Mouse (Mus musculus): Measurements from ENCODE around the gene Ensa. TPM values are rescaled to one million over a fixed set of nuclear protein-coding genes. Genes with fewer than 3 reads are reported as not detected.

Ensa gene
- polyA plus RNA-seq, 1 experiment from 2014 or later: 61.6 TPM

GRCm38 (mm10) chr3:95635636-95636035 lies 10.8 kb downstream of the Ensa start:
- H3K9ac ChIP-seq (ENCODE audit: low read length): no peak overlapping the region
- no peaks in the 10 kb centered on the region for H3K9me3 ChIP-seq (ENCODE audit: control insufficient read depth, low read length)
- no peak for ATAC-seq (ENCODE audit: low read depth)
- no peaks in the 10 kb centered on the region for H3K4me1 ChIP-seq (replicated peaks; ENCODE audit: control insufficient read depth, insufficient read depth, low read length)
- H3K4me2 ChIP-seq (ENCODE audit: low read depth, low read length): no peak overlapping the region
- no peak overlapping the region for H3K27ac ChIP-seq (ENCODE audit: low read length)
- peaks cover 23% of the 10 kb centered on the region for H3K36me3 ChIP-seq (ENCODE audit: control insufficient read depth, insufficient read depth, low read length)
- no peak overlapping the region for H3K4me3 ChIP-seq (ENCODE audit: low read length)
- 67% methylated on average over 4 of the region's 4 CpGs for WGBS
- no peaks in the 10 kb centered on the region for H3K27me3 ChIP-seq (ENCODE audit: control insufficient read depth, insufficient read depth, low read depth, low read length)

- peaks cover 19% of the 10 kb centered on the region for H3K36me3 ChIP-seq (ENCODE audit: control insufficient read depth, insufficient read depth, low read length)
These were observed 11.3 kb downstream of the Ensa start for GRCm38 (mm10) chr3:95636072-95636471.

GRCm38 (mm10) chr3:95639694-95640093 lies 14.9 kb downstream of the Ensa start:
- no peak overlapping the region for H3K9ac ChIP-seq (ENCODE audit: low read length)
- ATAC-seq (ENCODE audit: low read depth): no peak
- no peaks in the 10 kb centered on the region for H3K9me3 ChIP-seq (ENCODE audit: control insufficient read depth, low read length)
- H3K4me1 ChIP-seq (replicated peaks; ENCODE audit: control insufficient read depth, insufficient read depth, low read length): no peaks in the 10 kb centered on the region
- peaks cover 7% of the 10 kb centered on the region; the same call in 1 of the 2 replicates for H3K36me3 ChIP-seq (ENCODE audit: control insufficient read depth, insufficient read depth, low read length)
- no peak overlapping the region for H3K4me2 ChIP-seq (ENCODE audit: low read depth, low read length)
- H3K27ac ChIP-seq (ENCODE audit: low read length): no peak overlapping the region
- no peak overlapping the region for H3K4me3 ChIP-seq (ENCODE audit: low read length)
- WGBS: 89% methylated on average over 1 of the region's 1 CpGs
- no peaks in the 10 kb centered on the region for H3K27me3 ChIP-seq (ENCODE audit: control insufficient read depth, insufficient read depth, low read depth, low read length)

More at GRCm38 (mm10) chr3:95636072-95636471, 11.3 kb downstream of the Ensa start:
- Histone ChIP-seq H3K27me3 (ENCODE audit: control insufficient read depth, insufficient read depth, low read depth, low read length) (no peaks in the 10 kb centered on the region), H3K9me3 (ENCODE audit: control insufficient read depth, low read length) (no peaks in the 10 kb centered on the region), H3K4me1 (replicated peaks; ENCODE audit: control insufficient read depth, insufficient read depth, low read length) (no peaks in the 10 kb centered on the region), H3K27ac (ENCODE audit: low read length) (no peak overlapping the region), H3K9ac (ENCODE audit: low read length) (no peak overlapping the region), H3K4me3 (ENCODE audit: low read length) (no peak overlapping the region), H3K4me2 (ENCODE audit: low read depth, low read length) (no peak overlapping the region)
- no peak for ATAC-seq (ENCODE audit: low read depth)
- WGBS: 61% methylated on average over 4 of the region's 4 CpGs

GRCm38 (mm10) chr3:95643097-95643496 lies 18.3 kb downstream of the Ensa start:
- H3K9ac ChIP-seq (ENCODE audit: low read length): no peak overlapping the region
- H3K27me3 ChIP-seq (ENCODE audit: control insufficient read depth, insufficient read depth, low read depth, low read length): no peaks in the 10 kb centered on the region
- H3K36me3 ChIP-seq (ENCODE audit: control insufficient read depth, insufficient read depth, low read length): no peaks in the 10 kb centered on the region
- no peak for ATAC-seq (ENCODE audit: low read depth)
- no peaks in the 10 kb centered on the region for H3K9me3 ChIP-seq (ENCODE audit: control insufficient read depth, low read length)
- H3K27ac ChIP-seq (ENCODE audit: low read length): no peak overlapping the region
- 67% methylated on average over 7 of the region's 7 CpGs for WGBS
- no peak overlapping the region for H3K4me3 ChIP-seq (ENCODE audit: low read length)
- H3K4me2 ChIP-seq (ENCODE audit: low read depth, low read length): no peak overlapping the region
- H3K4me1 ChIP-seq (replicated peaks; ENCODE audit: control insufficient read depth, insufficient read depth, low read length): no peaks in the 10 kb centered on the region

GRCm38 (mm10) chr3:95645313-95646235 lies 20.8 kb downstream of the Ensa start:
- no peak overlapping the region for H3K27ac ChIP-seq (ENCODE audit: low read length)
- no peak overlapping the region for H3K9ac ChIP-seq (ENCODE audit: low read length)
- H3K36me3 ChIP-seq (ENCODE audit: control insufficient read depth, insufficient read depth, low read length): no peaks in the 10 kb centered on the region
- 54% methylated on average over 10 of the region's 10 CpGs for WGBS
- H3K4me1 ChIP-seq (replicated peaks; ENCODE audit: control insufficient read depth, insufficient read depth, low read length): peaks cover 4% of the 10 kb centered on the region
- no peak overlapping the region for H3K4me3 ChIP-seq (ENCODE audit: low read length)
- ATAC-seq (ENCODE audit: low read depth): no peak
- no peaks in the 10 kb centered on the region for H3K27me3 ChIP-seq (ENCODE audit: control insufficient read depth, insufficient read depth, low read depth, low read length)
- H3K4me2 ChIP-seq (ENCODE audit: low read depth, low read length): no peak overlapping the region
- no peaks in the 10 kb centered on the region for H3K9me3 ChIP-seq (ENCODE audit: control insufficient read depth, low read length)

GRCm38 (mm10) chr3:95648016-95648415 lies 23.2 kb downstream of the Ensa start:
- Histone ChIP-seq H3K4me3 (ENCODE audit: low read length) (no peak overlapping the region), H3K27me3 (ENCODE audit: control insufficient read depth, insufficient read depth, low read depth, low read length) (no peaks in the 10 kb centered on the region), H3K9me3 (ENCODE audit: control insufficient read depth, low read length) (no peaks in the 10 kb centered on the region), H3K9ac (ENCODE audit: low read length) (no peak overlapping the region), H3K27ac (ENCODE audit: low read length) (no peak overlapping the region), H3K36me3 (ENCODE audit: control insufficient read depth, insufficient read depth, low read length) (no peaks in the 10 kb centered on the region), H3K4me2 (ENCODE audit: low read depth, low read length) (no peak overlapping the region), H3K4me1 (replicated peaks; ENCODE audit: control insufficient read depth, insufficient read depth, low read length) (peaks cover 9% of the 10 kb centered on the region)
- WGBS: 89% methylated on average over 5 of the region's 5 CpGs
- ATAC-seq (ENCODE audit: low read depth): no peak

GRCm38 (mm10) chr3:95650276-95651032 lies 25.7 kb downstream of the Ensa start:
- H3K9ac ChIP-seq (ENCODE audit: low read length): no peak overlapping the region
- no peaks in the 10 kb centered on the region for H3K36me3 ChIP-seq (ENCODE audit: control insufficient read depth, insufficient read depth, low read length)
- H3K4me2 ChIP-seq (ENCODE audit: low read depth, low read length): no peak overlapping the region
- peak; percentile 23 for ATAC-seq (ENCODE audit: low read depth)
- H3K27ac ChIP-seq (ENCODE audit: low read length): peak overlapping the region; percentile 23
- WGBS: 46% methylated on average over 6 of the region's 6 CpGs
- no peaks in the 10 kb centered on the region for H3K9me3 ChIP-seq (ENCODE audit: control insufficient read depth, low read length)
- H3K4me1 ChIP-seq (replicated peaks; ENCODE audit: control insufficient read depth, insufficient read depth, low read length): peaks cover 9% of the 10 kb centered on the region
- no peaks in the 10 kb centered on the region for H3K27me3 ChIP-seq (ENCODE audit: control insufficient read depth, insufficient read depth, low read depth, low read length)
- no peak overlapping the region for H3K4me3 ChIP-seq (ENCODE audit: low read length)

GRCm38 (mm10) chr3:95651033-95651373 lies 26.2 kb downstream of the Ensa start:
- H3K27ac ChIP-seq (ENCODE audit: low read length): peak overlapping the region; percentile 23

More at GRCm38 (mm10) chr3:95651033-95651373, 26.2 kb downstream of the Ensa start:
- ATAC-seq (ENCODE audit: low read depth): no peak
- H3K9ac ChIP-seq (ENCODE audit: low read length): no peak overlapping the region
- H3K4me2 ChIP-seq (ENCODE audit: low read depth, low read length): no peak overlapping the region
- H3K9me3 ChIP-seq (ENCODE audit: control insufficient read depth, low read length): no peaks in the 10 kb centered on the region
- H3K4me3 ChIP-seq (ENCODE audit: low read length): no peak overlapping the region
- WGBS: 74% methylated on average over 3 of the region's 3 CpGs
- no peaks in the 10 kb centered on the region for H3K36me3 ChIP-seq (ENCODE audit: control insufficient read depth, insufficient read depth, low read length)
- H3K4me1 ChIP-seq (replicated peaks; ENCODE audit: control insufficient read depth, insufficient read depth, low read length): peaks cover 9% of the 10 kb centered on the region
- no peaks in the 10 kb centered on the region for H3K27me3 ChIP-seq (ENCODE audit: control insufficient read depth, insufficient read depth, low read depth, low read length)
